Mouse (Mus musculus) lung, embryonic 14.5 days (tissue): ENCODE measurements around the gene Ercc6. TPM values are rescaled to one million over a fixed set of nuclear protein-coding genes. Genes with fewer than 3 reads are reported as not detected.

ENCODE experiments used
- ATAC-seq: fragments of 200-750 bp; cut with Nextera tagmentation; 2 replicates; pipeline ENCODE4 v1.8.0; 2017; ENCODE audit warnings: mild to moderate bottlenecking, moderate TSS enrichment, moderate library complexity; ENCODE audit not compliant: insufficient read depth
- DNase-seq: peaks from one replicate; pipeline ENCODE4 v3.0.0-alpha.2; 2015
- H3K27ac ChIP-seq: fragments of 300-500 bp; sonication (generic); 2 replicates; pipeline ENCODE4 v1.5.1; 2014; ENCODE audit warnings: low read depth, mild to moderate bottlenecking, moderate library complexity
- H3K27me3 ChIP-seq: fragments of 300-500 bp; sonication (generic); 2 replicates; pipeline ENCODE4 v1.6.1; 2014; ENCODE audit warnings: low read length, control low read depth; ENCODE audit not compliant: insufficient read depth
- H3K36me3 ChIP-seq: fragments of 300-500 bp; sonication (generic); 2 replicates; pipeline ENCODE4 v1.6.1; 2014; ENCODE audit warnings: control low read depth; ENCODE audit not compliant: insufficient read depth
- H3K4me1 ChIP-seq: fragments of 300-500 bp; sonication (generic); 2 replicates; pipeline ENCODE4 v1.6.1; 2014; ENCODE audit warnings: antibody characterized with exemption, control low read depth; ENCODE audit not compliant: insufficient read depth
- H3K4me2 ChIP-seq: fragments of 300-500 bp; sonication (generic); 2 replicates; pipeline ENCODE4 v1.6.1; 2014; ENCODE audit warnings: mild to moderate bottlenecking
- H3K4me3 ChIP-seq: fragments of 300-500 bp; sonication (generic); 2 replicates; pipeline ENCODE4 v1.5.1; 2014; ENCODE audit warnings: low read depth, low read length
- H3K9ac ChIP-seq: fragments of 300-500 bp; sonication (generic); 2 replicates; pipeline ENCODE4 v1.6.1; 2014
- H3K9me3 ChIP-seq: fragments of 300-500 bp; sonication (generic); 2 replicates; pipeline ENCODE4 v1.6.1; 2016; ENCODE audit warnings: low read depth, low read length, control low read depth
- CTCF ChIP-seq: IDR thresholded peaks from 2 replicates; pipeline ENCODE4 v1.5.1; 2016; ENCODE audit warnings: antibody characterized with exemption, low read depth
- WGBS: fragments of 180-500 bp; shearing (Covaris S2); extraction: QIAGEN DNeasy Blood & Tissue Kit; methylation state at CpG from one replicate; pipeline ENCODE4 v1.1.7; 2014; 5-methylcytosine and 5-hydroxymethylcytosine counted together
- polyA plus RNA-seq: library from polyadenylated mRNA; unstranded; fragments of >200 nt; fragmentation: Nextera tagmentation; extraction: Ambion mirVana; gene quantifications from 2 replicates; pipeline ENCODE4 v1.2.1, GENCODE M21; 2014

The Ercc6 gene
- polyA plus RNA-seq, 1 experiment from 2014 or later, result 18.8 TPM

GRCm38 (mm10) chr14:32543075-32543474 is 29.8 kb downstream of the Ercc6 start:
- Histone ChIP-seq H3K9me3 (no peaks in the 10 kb centered on the region), H3K4me3 (no peak overlapping the region), H3K27me3 (no peaks in the 10 kb centered on the region), H3K36me3 (peaks cover 36% of the 10 kb centered on the region), H3K27ac (no peak overlapping the region), H3K4me2 (no peak overlapping the region), H3K4me1 (no peaks in the 10 kb centered on the region), H3K9ac (no peak overlapping the region)
- no peak for TF ChIP-seq CTCF
- ATAC-seq (no peak), DNase-seq (no peak)

GRCm38 (mm10) chr14:32546676-32547075 is 33.4 kb downstream of the Ercc6 start:
- H3K27ac ChIP-seq, result no peak overlapping the region
- H3K4me2 ChIP-seq, result no peak overlapping the region
- H3K9me3 ChIP-seq, result no peaks in the 10 kb centered on the region
- H3K9ac ChIP-seq, result no peak overlapping the region
- no peak for ATAC-seq
- DNase-seq, result no peak
- peaks cover 35% of the 10 kb centered on the region for H3K36me3 ChIP-seq
- no peaks in the 10 kb centered on the region for H3K4me1 ChIP-seq
- no peak for TF ChIP-seq CTCF
- no peaks in the 10 kb centered on the region for H3K27me3 ChIP-seq
- H3K4me3 ChIP-seq, result no peak overlapping the region
- 75% methylated on average over 5 of the region's 5 CpGs for WGBS

- Histone ChIP-seq H3K4me3 (no peak overlapping the region), H3K4me1 (no peaks in the 10 kb centered on the region), H3K27ac (no peak overlapping the region), H3K9ac (no peak overlapping the region), H3K9me3 (no peaks in the 10 kb centered on the region), H3K4me2 (no peak overlapping the region), H3K27me3 (no peaks in the 10 kb centered on the region), H3K36me3 (peaks cover 61% of the 10 kb centered on the region)
- WGBS, result 82% methylated on average over 5 of the region's 5 CpGs
- TF ChIP-seq CTCF, result peak; percentile 17; the same call in 1 of the 2 replicates
- ATAC-seq, result no peak
- no peak for DNase-seq
Measured at GRCm38 (mm10) chr14:32551854-32552253, 38.5 kb downstream of the Ercc6 start.

DNA sequence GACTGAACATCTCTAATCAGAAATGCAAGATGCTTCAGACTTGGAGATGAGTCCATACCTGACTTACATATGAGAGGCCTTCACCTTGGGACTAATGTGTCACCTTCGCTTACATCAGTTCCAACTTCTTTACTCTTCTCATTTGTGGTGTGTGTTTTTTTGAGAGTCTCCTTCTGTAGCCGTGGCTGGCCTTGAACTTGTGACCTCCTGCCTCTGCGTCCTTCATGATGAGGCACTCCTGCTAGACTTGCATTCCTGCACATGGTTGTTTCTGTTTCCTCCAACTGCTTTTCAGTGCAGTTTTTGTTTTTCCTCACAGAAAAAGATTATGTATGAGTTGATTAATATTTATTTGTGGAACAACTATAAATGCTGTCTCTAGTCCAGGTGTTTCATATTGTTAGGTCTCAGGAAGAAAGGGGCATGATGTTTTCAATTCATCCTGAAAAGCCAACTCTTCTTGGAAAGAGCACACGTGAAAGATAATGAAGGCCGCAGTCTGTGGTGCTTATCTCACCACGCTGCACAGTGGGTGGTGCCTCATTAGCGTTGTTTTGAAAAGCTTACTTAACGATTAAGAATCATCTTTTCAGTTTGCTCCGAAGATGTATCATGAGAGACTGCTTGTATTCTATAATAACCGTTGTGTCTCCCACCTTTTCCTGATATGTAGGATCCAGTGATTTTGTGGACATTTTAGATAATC is 40.0 kb downstream of the Ercc6 start:
- Histone ChIP-seq H3K36me3 (peaks cover 63% of the 10 kb centered on the region), H3K27me3 (no peaks in the 10 kb centered on the region), H3K4me3 (no peak overlapping the region), H3K4me1 (no peaks in the 10 kb centered on the region), H3K9ac (no peak overlapping the region), H3K4me2 (no peak overlapping the region), H3K27ac (no peak overlapping the region), H3K9me3 (no peaks in the 10 kb centered on the region)
- ATAC-seq, result no peak
- WGBS, result 73% methylated on average over 10 of the region's 10 CpGs
- TF ChIP-seq CTCF, result no peak
- DNase-seq, result no peak

GRCm38 (mm10) chr14:32554860-32555526 is 41.7 kb downstream of the Ercc6 start:
- Histone ChIP-seq H3K4me2 (no peak overlapping the region), H3K9me3 (no peaks in the 10 kb centered on the region), H3K27me3 (no peaks in the 10 kb centered on the region), H3K27ac (no peak overlapping the region), H3K9ac (no peak overlapping the region), H3K36me3 (peaks cover 73% of the 10 kb centered on the region), H3K4me3 (no peak overlapping the region), H3K4me1 (no peaks in the 10 kb centered on the region)
- ATAC-seq (no peak), DNase-seq (no peak)
- no peak for TF ChIP-seq CTCF
- WGBS, result 60% methylated on average over 8 of the region's 8 CpGs

- Histone ChIP-seq H3K27ac (no peak overlapping the region), H3K27me3 (no peaks in the 10 kb centered on the region), H3K9me3 (no peaks in the 10 kb centered on the region), H3K4me2 (no peak overlapping the region), H3K4me3 (no peak overlapping the region), H3K9ac (no peak overlapping the region), H3K4me1 (no peaks in the 10 kb centered on the region), H3K36me3 (peaks cover 72% of the 10 kb centered on the region)
- DNase-seq (no peak), ATAC-seq (no peak)
- no peak for TF ChIP-seq CTCF
- WGBS, result 84% methylated on average over 3 of the region's 3 CpGs
Measured at GRCm38 (mm10) chr14:32561428-32561827, 48.1 kb downstream of the Ercc6 start.

GRCm38 (mm10) chr14:32563661-32564060 is 50.3 kb downstream of the Ercc6 start:
- H3K27ac ChIP-seq, result no peak overlapping the region
- WGBS, result 91% methylated on average over 6 of the region's 6 CpGs
- DNase-seq (no peak), ATAC-seq (no peak)
- no peak overlapping the region for H3K4me3 ChIP-seq
- no peaks in the 10 kb centered on the region for H3K9me3 ChIP-seq
- TF ChIP-seq CTCF, result no peak
- peaks cover 76% of the 10 kb centered on the region for H3K36me3 ChIP-seq
- H3K27me3 ChIP-seq, result no peaks in the 10 kb centered on the region
- no peaks in the 10 kb centered on the region for H3K4me1 ChIP-seq
- no peak overlapping the region for H3K4me2 ChIP-seq
- H3K9ac ChIP-seq, result no peak overlapping the region
